In the genomic region with DNA sequence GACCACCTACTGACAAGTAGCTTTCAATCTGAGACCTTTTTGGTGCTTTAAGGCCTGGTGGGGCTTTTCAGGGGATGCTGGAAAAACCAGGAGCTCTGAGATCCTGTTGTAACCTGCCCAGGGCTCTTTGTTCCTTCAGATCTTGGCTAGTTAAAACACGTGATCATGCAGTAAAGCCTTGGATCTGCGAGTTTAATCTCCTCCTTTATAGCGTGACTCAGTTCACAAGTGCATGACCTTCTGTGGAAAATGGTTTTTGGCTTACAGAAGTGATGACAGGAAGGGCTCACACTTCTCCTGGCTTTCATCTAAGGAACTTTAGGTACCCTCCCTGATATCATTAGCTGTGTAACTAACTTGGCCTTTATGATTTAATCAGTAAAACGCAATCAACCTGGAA, we compare ENCODE assay signal across 22 mouse cellular contexts.
A peak's percentile ranks its signal among the peaks of the same experiment; 100 is the strongest.
DNase-seq lines count a peak whose midpoint lies in the region; ATAC-seq and TF ChIP-seq lines count a peak whose summit lies in the region.
"Had no signal": no experiment of that assay in that cellular context is flagged by ENCODE, and none has a peak within 500 bp of the region (broad histone marks: within the 10 kb centered on the region; RNA-seq: fewer than 3 reads in every experiment).

No protein-coding gene starts in this region.

- H3K27ac ChIP-seq in midbrain, embryonic 11.5 days (ENCODE audit: low read depth, low read length): no peak overlapping the region
- no peak overlapping the region for H3K27ac ChIP-seq in midbrain, embryonic 16.5 days (ENCODE audit: low read length)
- H3K27ac ChIP-seq in small intestine, adult 2 months (ENCODE audit: insufficient read depth, low read depth, low read length): peak overlapping the region; percentile 80
- H3K27ac ChIP-seq in stomach, postnatal 0 days (replicated peaks): no peak overlapping the region
- H3K27ac ChIP-seq in forebrain, embryonic 12.5 days: no peak overlapping the region
- H3K27ac ChIP-seq: embryonic facial prominence, embryonic 12.5 days; embryonic facial prominence, embryonic 15.5 days had no signal

- ATAC-seq in midbrain, embryonic 11.5 days (ENCODE audit: low FRiP score): no peak
- no peak for ATAC-seq in midbrain, embryonic 16.5 days
- ATAC-seq in stomach, postnatal 0 days (ENCODE audit: low FRiP score, low TSS enrichment): peak; percentile 32; the same call in 1 of the 2 replicates
- no peak for ATAC-seq in forebrain, embryonic 12.5 days (ENCODE audit: low FRiP score)
- ATAC-seq: forebrain, embryonic 14.5 days; forebrain, embryonic 16.5 days had no signal

- WGBS in midbrain, embryonic 11.5 days: 71% methylated on average over 4 of the region's 4 CpGs
- 71% methylated on average over 4 of the region's 4 CpGs for WGBS in midbrain, embryonic 16.5 days
- WGBS in small intestine, adult 2 months: 38% methylated on average over 4 of the region's 4 CpGs
- WGBS in stomach, postnatal 0 days: 59% methylated on average over 4 of the region's 4 CpGs
- WGBS in forebrain, embryonic 12.5 days: 81% methylated on average over 4 of the region's 4 CpGs

- DNase-seq in midbrain, embryonic 11.5 days (ENCODE audit: low spot score, missing footprints): peak; percentile 72
- peak; percentile 34 for DNase-seq in fat pad, adult 2 months (ENCODE audit: extremely low read depth, low read depth, low spot score)
- no peak for DNase-seq in stomach, postnatal 0 days (ENCODE audit: low spot score)
- no peak for DNase-seq in lung, adult 18-20 months
- DNase-seq: adrenal gland, adult 2 months; adrenal gland, postnatal 10 days; adrenal gland, postnatal 25 days; cerebellum, adult 11 months; cerebellum, adult 18-20 months; cerebellum, adult 8-10 months; cerebellum, adult 9-11 months; cerebellum, postnatal 14 days; cerebellum, postnatal 36 days; embryo, embryonic 11 days had no signal

- H3K4me1 ChIP-seq in midbrain, embryonic 11.5 days (ENCODE audit: control insufficient read depth, insufficient read depth, low read length): no peaks in the 10 kb centered on the region
- no peaks in the 10 kb centered on the region for H3K4me1 ChIP-seq in midbrain, embryonic 16.5 days (ENCODE audit: control insufficient read depth, insufficient read depth, low read length)
- peaks cover 5% of the 10 kb centered on the region for H3K4me1 ChIP-seq in small intestine, adult 2 months (ENCODE audit: control insufficient read depth, insufficient read depth, insufficient read length, low read length)
- no peaks in the 10 kb centered on the region for H3K4me1 ChIP-seq in stomach, postnatal 0 days (replicated peaks; ENCODE audit: control insufficient read depth, insufficient read depth)
- H3K4me1 ChIP-seq in forebrain, embryonic 12.5 days: no peaks in the 10 kb centered on the region
- H3K4me1 ChIP-seq: embryonic facial prominence, embryonic 12.5 days; embryonic facial prominence, embryonic 15.5 days had no signal

- no peaks in the 10 kb centered on the region for H3K27me3 ChIP-seq in midbrain, embryonic 11.5 days (ENCODE audit: control insufficient read depth, insufficient read depth, low read length)
- H3K27me3 ChIP-seq in midbrain, embryonic 16.5 days (ENCODE audit: control insufficient read depth, insufficient read depth, low read depth, low read length): no peaks in the 10 kb centered on the region
- H3K27me3 ChIP-seq in small intestine, adult 2 months (ENCODE audit: control insufficient read depth, insufficient read depth, low read length): no peaks in the 10 kb centered on the region
- H3K27me3 ChIP-seq in stomach, postnatal 0 days (ENCODE audit: control insufficient read depth, insufficient read depth, low read length): no peaks in the 10 kb centered on the region
- H3K27me3 ChIP-seq in forebrain, embryonic 12.5 days: no peaks in the 10 kb centered on the region
- H3K27me3 ChIP-seq: embryonic facial prominence, embryonic 12.5 days; embryonic facial prominence, embryonic 15.5 days had no signal

- H3K9ac ChIP-seq in midbrain, embryonic 11.5 days (ENCODE audit: low read length): no peak overlapping the region
- no peak overlapping the region for H3K9ac ChIP-seq in midbrain, embryonic 16.5 days (ENCODE audit: low read depth, low read length)
- H3K9ac ChIP-seq in stomach, postnatal 0 days (ENCODE audit: low read length): no peak overlapping the region
- no peak overlapping the region for H3K9ac ChIP-seq in forebrain, embryonic 12.5 days
- H3K9ac ChIP-seq: embryonic facial prominence, embryonic 12.5 days; embryonic facial prominence, embryonic 15.5 days had no signal

- TF ChIP-seq EP300 in stomach, postnatal 0 days (optimal IDR thresholded peaks at IDR 0.05): peak; percentile 82

- H3K4me2 ChIP-seq in midbrain, embryonic 11.5 days: no peak overlapping the region
- no peak overlapping the region for H3K4me2 ChIP-seq in midbrain, embryonic 16.5 days (ENCODE audit: low read length)
- H3K4me2 ChIP-seq in stomach, postnatal 0 days (replicated peaks; ENCODE audit: low read depth): no peak overlapping the region
- no peak overlapping the region for H3K4me2 ChIP-seq in forebrain, embryonic 12.5 days
- H3K4me2 ChIP-seq: embryonic facial prominence, embryonic 12.5 days; embryonic facial prominence, embryonic 15.5 days had no signal

- H3K9me3 ChIP-seq in midbrain, embryonic 11.5 days (ENCODE audit: control insufficient read depth, low read length): no peaks in the 10 kb centered on the region
- no peaks in the 10 kb centered on the region for H3K9me3 ChIP-seq in midbrain, embryonic 16.5 days (replicated peaks; ENCODE audit: control insufficient read depth, low read length, poor library complexity, severe bottlenecking)
- no peaks in the 10 kb centered on the region for H3K9me3 ChIP-seq in stomach, postnatal 0 days (ENCODE audit: control insufficient read depth, low read length)
- no peaks in the 10 kb centered on the region for H3K9me3 ChIP-seq in forebrain, embryonic 12.5 days
- H3K9me3 ChIP-seq: embryonic facial prominence, embryonic 12.5 days; embryonic facial prominence, embryonic 15.5 days had no signal

- H3K36me3 ChIP-seq in midbrain, embryonic 11.5 days (ENCODE audit: control insufficient read depth, insufficient read depth, low read length): no peaks in the 10 kb centered on the region
- no peaks in the 10 kb centered on the region for H3K36me3 ChIP-seq in midbrain, embryonic 16.5 days (ENCODE audit: control insufficient read depth, insufficient read depth, low read length)
- H3K36me3 ChIP-seq in small intestine, adult 2 months (ENCODE audit: control insufficient read depth, insufficient read depth, low read length): no peaks in the 10 kb centered on the region
- H3K36me3 ChIP-seq in stomach, postnatal 0 days (ENCODE audit: control insufficient read depth, insufficient read depth, low read length): no peaks in the 10 kb centered on the region
- H3K36me3 ChIP-seq in forebrain, embryonic 12.5 days (replicated peaks): no peaks in the 10 kb centered on the region
- H3K36me3 ChIP-seq: embryonic facial prominence, embryonic 12.5 days; embryonic facial prominence, embryonic 15.5 days had no signal

- no peak overlapping the region for H3K4me3 ChIP-seq in midbrain, embryonic 11.5 days (ENCODE audit: low read depth, low read length)
- H3K4me3 ChIP-seq in midbrain, embryonic 16.5 days (ENCODE audit: low read depth, low read length): no peak overlapping the region
- no peak overlapping the region for H3K4me3 ChIP-seq in small intestine, adult 2 months (ENCODE audit: low read depth, low read length)
- no peak overlapping the region for H3K4me3 ChIP-seq in stomach, postnatal 0 days (ENCODE audit: low read depth, low read length)
- no peak overlapping the region for H3K4me3 ChIP-seq in forebrain, embryonic 12.5 days (replicated peaks)
- H3K4me3 ChIP-seq: embryonic facial prominence, embryonic 12.5 days; embryonic facial prominence, embryonic 15.5 days; erythroblast, embryonic 14.5 days had no signal

- no peak for TF ChIP-seq POLR2A in small intestine, adult 2 months (IDR thresholded peaks at IDR 0.05; ENCODE audit: low read depth, low read length)

- TF ChIP-seq CTCF in small intestine, adult 2 months (IDR thresholded peaks at IDR 0.05; ENCODE audit: extremely low read depth, insufficient read length, insufficient replicate concordance, low read depth, low read length): no peak
- no peak for TF ChIP-seq CTCF in stomach, postnatal 0 days (IDR thresholded peaks at IDR 0.05; ENCODE audit: low read depth)

Comparison
In these comparisons a context has a peak if more than half of its experiments do, and no peak if none do; other contexts are left out.
1. DNase-seq: peak in midbrain, embryonic 11.5 days (single experiment) and fat pad, adult 2 months (single experiment); none in stomach, postnatal 0 days (single experiment) and lung, adult 18-20 months (0 of 2).